Mouse (Mus musculus): ENCODE measurements at regions not wholly inside any gene's neighbourhood (a gene's known extent, or its start where the extent isn't known, plus 50 kb on each side); places are given as distances from the start of the nearest gene placed in this dataset. TPM values are rescaled to one million over a fixed set of nuclear protein-coding genes. Genes with fewer than 3 reads are reported as not detected.

DNA sequence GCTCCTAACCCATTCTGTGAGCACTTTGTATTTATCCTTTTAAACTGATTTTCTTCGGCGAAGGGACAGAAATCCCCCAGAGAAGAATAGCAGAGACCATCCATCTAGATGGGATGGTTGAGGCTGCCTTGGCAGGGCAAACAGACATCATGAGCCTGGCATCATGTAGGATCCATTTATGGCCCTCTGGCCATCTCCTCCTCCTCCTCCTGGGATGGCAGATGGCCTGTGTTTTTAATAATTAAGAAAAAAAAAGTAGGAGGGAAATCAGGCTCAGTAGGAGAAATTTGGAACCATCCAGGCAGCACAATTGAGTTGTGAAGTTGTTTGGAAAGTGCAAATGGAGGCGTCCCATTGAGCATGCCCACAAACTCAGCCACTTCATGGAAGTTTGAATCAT lies 58.8 kb upstream of the Tnp1 start:
- H3K9ac ChIP-seq, result no peak overlapping the region
- no peak overlapping the region for H3K4me3 ChIP-seq
- H3K4me2 ChIP-seq, result no peak overlapping the region
- no peaks in the 10 kb centered on the region for H3K27me3 ChIP-seq
- H3K36me3 ChIP-seq, result no peaks in the 10 kb centered on the region
- H3K9me3 ChIP-seq, result no peaks in the 10 kb centered on the region
- H3K4me1 ChIP-seq, result peaks cover 10% of the 10 kb centered on the region; the same call in 1 of the 2 replicates
- H3K27ac ChIP-seq, result no peak overlapping the region
- no peak for ATAC-seq (ENCODE audit: borderline replicate concordance, extremely low read depth, low FRiP score, low TSS enrichment)
- WGBS, result 79% methylated on average over 3 of the region's 3 CpGs

DNA sequence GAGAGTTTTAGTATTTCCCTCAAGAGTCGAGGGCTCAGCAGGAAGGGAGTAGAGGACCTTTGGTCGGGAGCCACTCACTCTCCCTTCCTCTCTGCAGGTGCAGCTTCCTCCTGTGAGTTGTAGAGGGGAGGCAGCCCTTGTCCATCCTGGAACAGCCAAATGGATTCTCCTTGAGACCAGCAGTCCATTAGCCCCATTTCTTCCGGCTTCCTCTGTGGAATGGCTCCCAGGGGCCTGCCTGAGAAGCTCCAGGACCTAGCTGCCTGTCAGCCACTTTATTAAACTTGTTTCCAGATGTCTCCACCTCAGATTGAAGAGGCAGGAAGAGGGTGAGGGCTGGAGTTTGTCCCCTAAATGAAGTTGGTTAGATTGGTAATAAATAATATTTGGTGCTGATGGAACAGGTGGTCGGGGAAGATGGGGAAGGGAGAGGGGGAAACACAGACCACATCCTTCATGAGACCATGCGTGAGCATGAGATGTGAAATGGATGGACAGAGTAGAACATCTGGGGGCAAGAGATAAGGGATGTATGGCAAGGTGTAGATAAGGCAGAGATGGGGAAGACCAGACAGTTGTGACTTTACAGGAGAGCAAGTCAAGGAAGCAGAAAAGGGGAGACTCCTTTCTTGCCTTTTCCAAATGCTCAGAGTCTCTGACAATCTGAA lies 56.7 kb upstream of the Tnp1 start:
- Histone ChIP-seq H3K9ac (no peak overlapping the region), H3K4me3 (no peak overlapping the region), H3K9me3 (no peaks in the 10 kb centered on the region), H3K4me1 (peaks cover 10% of the 10 kb centered on the region; the same call in 1 of the 2 replicates), H3K4me2 (no peak overlapping the region), H3K27me3 (no peaks in the 10 kb centered on the region), H3K27ac (no peak overlapping the region), H3K36me3 (no peaks in the 10 kb centered on the region)
- ATAC-seq (ENCODE audit: borderline replicate concordance, extremely low read depth, low FRiP score, low TSS enrichment), result no peak
- WGBS, result 65% methylated on average over 5 of the region's 5 CpGs

DNA sequence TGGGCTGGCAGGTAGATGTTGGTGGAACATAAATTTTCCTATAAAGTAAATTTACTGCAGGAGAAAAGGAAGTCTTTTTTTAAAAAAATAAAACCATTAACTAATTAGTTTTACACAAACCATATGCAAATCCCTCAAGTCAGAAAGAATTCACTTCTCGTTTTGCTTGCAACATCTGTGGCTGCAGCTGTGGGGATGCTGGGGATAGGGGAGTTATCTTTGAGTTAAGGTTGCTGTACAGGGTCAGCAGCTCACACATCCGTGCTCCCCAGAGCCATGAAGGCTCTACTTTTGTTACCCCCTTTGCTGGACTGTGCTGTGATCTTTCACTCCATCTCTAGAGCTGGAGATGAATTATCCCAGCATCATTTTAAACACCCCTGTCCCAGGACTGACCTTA lies 54.4 kb upstream of the Tnp1 start:
- ATAC-seq (ENCODE audit: borderline replicate concordance, extremely low read depth, low FRiP score, low TSS enrichment), result no peak
- H3K36me3 ChIP-seq, result no peaks in the 10 kb centered on the region

More for the DNA sequence above, 54.4 kb upstream of the Tnp1 start:
- H3K4me3 ChIP-seq, result no peak overlapping the region
- H3K27ac ChIP-seq, result no peak overlapping the region
- 0 out of 2 replicates have a peak, but pooled peaks cover 5% of the 10 kb centered on the region for H3K4me1 ChIP-seq
- no peak overlapping the region for H3K9ac ChIP-seq
- WGBS, result 47% methylated on average over 2 of the region's 2 CpGs
- H3K9me3 ChIP-seq, result no peaks in the 10 kb centered on the region
- H3K27me3 ChIP-seq, result no peaks in the 10 kb centered on the region
- no peak overlapping the region for H3K4me2 ChIP-seq

Small RNAs in the stretch of these regions (microRNA-seq; reads per million reads assigned to microRNA genes)
- gene Mir6351, result not detected
